Mouse (Mus musculus): ENCODE measurements around the gene 5730455P16Rik. TPM values are rescaled to one million over a fixed set of nuclear protein-coding genes. Genes with fewer than 3 reads are reported as not detected.
A peak's percentile ranks its signal among the peaks of the same experiment; 100 is the strongest.
"Not testable (repeated sequence)": the region's sequence is repeated elsewhere in the genome, so short reads cannot be mapped to it uniquely, and the experiment has no call there.

5730455P16Rik gene
- polyA plus RNA-seq, 1 experiment from 2014 or later: 27.0 TPM

DNA sequence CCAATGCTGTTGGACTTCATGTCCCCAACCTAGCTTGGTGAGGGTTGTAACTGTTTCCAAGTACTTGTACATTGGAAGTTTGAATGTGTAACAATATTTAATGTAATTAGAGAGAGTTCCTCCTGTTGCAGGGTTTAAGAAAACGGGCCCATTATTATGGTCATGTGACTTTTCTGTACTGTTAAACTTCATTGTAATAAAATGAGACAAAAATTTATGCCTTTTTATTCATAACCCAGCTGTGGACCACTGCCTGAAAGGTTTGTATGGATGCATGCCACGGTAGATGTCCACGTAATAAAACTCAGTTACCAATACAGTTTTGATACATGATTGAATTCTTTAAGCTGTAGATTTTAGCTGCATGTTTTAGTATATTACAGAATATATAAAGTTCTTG lies 18.1 kb upstream of the 5730455P16Rik start:
- WGBS: 92% methylated on average over 3 of the region's 3 CpGs
- Histone ChIP-seq H3K4me2 (replicated peaks) (no peak overlapping the region), H3K9ac (no peak overlapping the region), H3K9me3 (no peaks in the 10 kb centered on the region), H3K27ac (no peak overlapping the region), H3K27me3 (no peaks in the 10 kb centered on the region), H3K4me1 (no peaks in the 10 kb centered on the region), H3K4me3 (no peak overlapping the region), H3K36me3 (peaks cover 74% of the 10 kb centered on the region)
- no peak for ATAC-seq (ENCODE audit: low FRiP score, low read depth)

DNA sequence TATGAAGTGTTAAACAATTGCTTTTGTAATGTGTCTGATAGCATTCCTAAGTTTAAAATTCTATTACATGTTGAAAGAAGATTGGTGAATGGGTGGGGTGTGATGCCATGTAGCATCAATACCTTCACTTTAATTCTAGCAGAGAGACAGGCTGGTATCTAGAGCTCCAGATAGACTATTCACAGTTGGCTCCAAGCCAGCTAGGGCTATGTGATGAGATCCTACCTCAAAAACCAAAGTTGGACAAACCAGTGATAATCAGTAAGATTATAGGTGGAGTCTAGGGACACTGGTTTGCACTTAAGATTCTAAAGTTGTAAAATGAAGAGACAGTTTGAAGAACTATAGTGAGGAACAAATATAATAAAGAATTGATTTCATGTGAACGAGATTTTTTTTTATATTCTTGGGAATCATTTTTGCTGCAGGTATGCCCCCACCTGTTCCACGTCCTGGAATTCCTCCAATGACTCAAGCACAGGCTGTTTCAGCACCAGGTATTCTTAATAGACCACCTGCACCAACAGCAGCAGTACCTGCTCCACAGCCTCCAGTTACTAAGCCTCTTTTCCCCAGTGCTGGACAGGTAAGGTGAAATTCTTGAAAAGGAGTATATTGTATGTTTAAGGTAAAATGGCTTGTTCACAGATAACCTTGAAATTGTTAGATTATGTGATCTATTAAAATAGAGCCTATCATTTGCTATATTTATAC lies 13.7 kb upstream of the 5730455P16Rik start:
- ATAC-seq (ENCODE audit: low FRiP score, low read depth): no peak
- Histone ChIP-seq H3K27ac (no peak overlapping the region), H3K27me3 (no peaks in the 10 kb centered on the region), H3K4me3 (no peak overlapping the region), H3K9ac (no peak overlapping the region), H3K36me3 (peaks cover 73% of the 10 kb centered on the region), H3K9me3 (no peaks in the 10 kb centered on the region), H3K4me1 (0 out of 2 replicates have a peak, but pooled peaks cover 2% of the 10 kb centered on the region), H3K4me2 (replicated peaks) (no peak overlapping the region)
- WGBS: 92% methylated on average over 2 of the region's 2 CpGs

DNA sequence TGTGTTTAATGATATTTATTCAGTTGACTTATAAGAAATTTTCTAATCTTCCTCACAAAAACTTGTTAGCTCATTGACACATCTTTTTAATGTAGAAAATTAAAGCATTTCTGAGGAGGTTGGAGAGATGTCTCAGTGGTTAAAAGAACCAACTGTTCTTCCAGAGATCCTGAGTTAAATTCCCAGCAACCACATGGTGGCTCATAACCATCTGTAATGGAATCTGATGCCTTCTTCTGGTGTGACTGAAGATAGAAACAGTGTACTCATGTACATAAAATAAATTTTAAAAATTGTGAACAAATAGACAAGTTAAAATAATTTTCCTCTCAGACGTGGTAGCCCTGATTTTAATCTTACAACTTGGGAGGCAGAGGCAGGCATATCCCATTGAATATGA lies 12.1 kb upstream of the 5730455P16Rik start:
- no peak overlapping the region for H3K4me2 ChIP-seq (replicated peaks)
- no peaks in the 10 kb centered on the region for H3K9me3 ChIP-seq
- no peaks in the 10 kb centered on the region for H3K27me3 ChIP-seq
- peaks cover 62% of the 10 kb centered on the region for H3K36me3 ChIP-seq
- H3K27ac ChIP-seq: no peak overlapping the region
- 88% methylated on average over 1 of the region's 1 CpGs for WGBS
- no peak for ATAC-seq (ENCODE audit: low FRiP score, low read depth)
- H3K4me3 ChIP-seq: no peak overlapping the region
- H3K4me1 ChIP-seq: peaks cover 18% of the 10 kb centered on the region
- H3K9ac ChIP-seq: no peak overlapping the region

DNA sequence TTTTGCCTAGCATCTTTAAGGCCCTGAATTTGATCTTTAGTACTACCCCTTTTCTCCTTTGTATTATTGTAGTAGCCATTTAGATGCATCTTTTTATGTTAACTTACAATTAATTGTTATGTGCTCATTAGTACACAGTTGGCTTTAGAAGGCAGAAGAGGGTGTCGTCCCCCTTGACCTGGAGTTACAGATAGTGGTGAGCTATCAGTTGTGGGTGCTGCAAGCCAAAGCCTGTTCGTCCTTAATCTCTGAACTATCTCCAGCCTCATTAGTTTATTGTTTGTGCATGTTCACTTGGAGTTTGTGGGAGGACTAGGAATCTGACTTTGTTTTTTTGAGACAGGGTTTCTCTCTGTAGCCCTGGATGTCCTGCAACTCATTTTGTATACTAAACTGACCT lies 9.0 kb upstream of the 5730455P16Rik start:
- Histone ChIP-seq H3K27ac (no peak overlapping the region), H3K27me3 (no peaks in the 10 kb centered on the region), H3K4me1 (peaks cover 26% of the 10 kb centered on the region), H3K9ac (no peak overlapping the region), H3K4me3 (no peak overlapping the region), H3K9me3 (no peaks in the 10 kb centered on the region), H3K4me2 (replicated peaks) (peak overlapping the region; percentile 27; the same call in 1 of the 2 replicates), H3K36me3 (peaks cover 44% of the 10 kb centered on the region)
- no peak for ATAC-seq (ENCODE audit: low FRiP score, low read depth)
- WGBS: 87% methylated on average over 2 of the region's 2 CpGs

DNA sequence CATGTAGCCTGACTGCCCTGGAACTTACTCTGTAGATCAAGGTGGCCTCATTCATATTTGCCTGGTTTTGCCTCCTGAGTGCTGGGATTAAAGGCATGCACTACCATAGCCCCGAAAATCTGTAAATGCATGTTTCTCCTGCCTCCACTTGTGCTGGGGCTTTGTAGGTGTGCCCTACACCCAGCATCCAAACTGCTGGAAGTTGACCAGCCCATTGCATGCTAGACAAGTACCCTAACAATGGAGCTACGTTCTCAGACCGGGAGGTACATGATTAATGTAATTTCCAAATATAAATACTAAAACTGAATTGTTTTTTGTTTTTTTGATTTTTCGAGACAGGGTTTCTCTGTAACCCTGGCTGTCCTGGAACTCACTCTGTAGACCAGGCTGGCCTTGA lies 7.2 kb upstream of the 5730455P16Rik start:
- Histone ChIP-seq H3K36me3 (peaks cover 35% of the 10 kb centered on the region), H3K4me1 (peaks cover 26% of the 10 kb centered on the region), H3K9me3 (no peaks in the 10 kb centered on the region), H3K27me3 (no peaks in the 10 kb centered on the region), H3K27ac (no peak overlapping the region), H3K9ac (peak overlapping the region; percentile 71), H3K4me3 (peak overlapping the region; percentile 93), H3K4me2 (replicated peaks) (peak overlapping the region; percentile 92)
- no peak for ATAC-seq (ENCODE audit: low FRiP score, low read depth)
- 64% methylated on average over 4 of the region's 4 CpGs for WGBS

DNA sequence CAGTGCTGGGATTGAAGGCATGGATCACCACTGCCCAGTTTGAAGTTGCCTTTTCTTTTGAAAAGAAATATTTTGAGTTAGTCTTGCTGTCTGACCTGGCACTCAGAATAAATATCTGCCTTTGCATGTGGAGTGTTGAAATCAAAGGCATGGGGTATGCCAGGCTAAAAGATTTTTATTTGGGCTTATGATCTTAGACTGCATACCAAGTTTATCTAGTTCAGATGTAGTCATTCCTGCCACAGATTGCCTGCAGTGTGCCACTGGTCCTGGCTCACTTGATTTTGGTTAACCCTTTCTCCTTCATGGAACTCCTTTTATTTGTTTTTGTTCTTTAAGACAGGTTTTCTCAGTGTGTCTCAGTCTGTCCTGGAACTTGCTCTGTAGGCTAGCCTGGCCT lies 6.6 kb upstream of the 5730455P16Rik start:
- Histone ChIP-seq H3K27me3 (no peaks in the 10 kb centered on the region), H3K9me3 (no peaks in the 10 kb centered on the region), H3K4me2 (replicated peaks) (peak overlapping the region; percentile 92), H3K4me3 (peak overlapping the region; percentile 93), H3K27ac (no peak overlapping the region), H3K4me1 (peaks cover 26% of the 10 kb centered on the region), H3K9ac (peak overlapping the region; percentile 71), H3K36me3 (peaks cover 31% of the 10 kb centered on the region)
- ATAC-seq (ENCODE audit: low FRiP score, low read depth): no peak

DNA sequence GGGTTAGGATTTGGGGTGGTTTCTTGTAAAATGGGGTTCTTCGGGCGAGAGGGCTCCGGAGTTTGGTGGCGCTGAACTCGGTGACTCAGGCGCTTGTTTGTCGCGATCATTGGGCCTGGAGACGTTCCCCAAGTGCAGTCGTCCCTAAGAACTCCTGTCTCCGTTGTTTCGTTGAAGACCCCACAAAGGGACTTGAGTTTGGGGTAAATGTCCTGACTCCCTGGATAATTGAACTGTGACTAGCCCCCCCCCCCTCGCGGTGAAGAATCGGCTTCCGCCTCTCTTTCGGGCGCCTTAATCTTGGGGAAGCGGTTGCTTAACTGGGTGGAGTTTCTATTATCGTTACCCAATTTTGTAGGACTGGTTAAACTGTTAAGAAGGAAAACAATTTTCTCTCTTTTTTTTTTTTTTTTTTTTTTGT lies 5.8 kb upstream of the 5730455P16Rik start:
- Histone ChIP-seq H3K4me1 (peaks cover 26% of the 10 kb centered on the region), H3K9me3 (no peaks in the 10 kb centered on the region), H3K9ac (peak overlapping the region; percentile 98), H3K27ac (peak overlapping the region; percentile 91), H3K27me3 (no peaks in the 10 kb centered on the region), H3K4me2 (replicated peaks) (peak overlapping the region; percentile 31), H3K4me3 (peak overlapping the region; percentile 93), H3K36me3 (peaks cover 24% of the 10 kb centered on the region)
- 0% methylated on average over 20 of the region's 20 CpGs for WGBS
- no peak for ATAC-seq (ENCODE audit: low FRiP score, low read depth)

DNA sequence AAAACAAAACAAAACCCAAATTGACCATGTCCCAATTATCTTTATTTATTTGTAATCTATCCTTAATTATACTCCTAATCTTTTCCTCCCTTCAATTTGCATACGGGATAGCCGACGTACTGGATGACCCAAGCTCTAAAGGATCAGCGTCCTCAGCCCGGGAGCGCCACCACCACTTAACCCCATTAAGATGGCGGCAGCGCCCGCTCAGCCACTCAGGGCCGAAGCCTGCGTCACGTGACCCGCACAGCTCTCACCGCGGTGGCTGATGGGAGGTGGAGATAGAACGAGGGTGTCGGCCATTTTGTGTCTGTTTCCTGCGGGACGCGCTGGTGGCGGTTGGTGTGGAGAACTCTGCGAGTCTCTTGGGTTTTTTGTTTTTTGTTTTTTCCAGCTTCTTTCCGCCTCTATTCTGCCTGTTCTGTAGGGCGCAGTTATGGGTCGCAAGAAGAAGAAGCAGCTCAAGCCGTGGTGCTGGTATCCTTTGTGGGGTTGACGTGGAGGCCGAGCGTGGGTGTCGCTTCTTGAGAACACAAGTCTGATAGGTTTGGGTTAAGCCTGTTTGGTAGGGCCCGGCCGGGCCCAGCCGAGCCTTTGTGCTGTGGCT lies 5.3 kb upstream of the 5730455P16Rik start, which contains the start of gene Zfp207:
Zfp207 (plus strand) TSS at position 261 of the 607 bp plus-strand sequence.
- Histone ChIP-seq H3K27ac (peak within 1 kb of the TSS; percentile 91), H3K9me3 (no peaks in the 10 kb centered on the region), H3K27me3 (no peaks in the 10 kb centered on the region), H3K4me2 (replicated peaks) (peak within 1 kb of the TSS; percentile 92), H3K9ac (peak within 1 kb of the TSS; percentile 98), H3K36me3 (peaks cover 19% of the 10 kb centered on the region), H3K4me1 (peaks cover 29% of the 10 kb centered on the region), H3K4me3 (peak within 1 kb of the TSS; percentile 93)
- under 1% methylated on average over 33 of the region's 33 CpGs for WGBS
- peak; percentile 94 for ATAC-seq (ENCODE audit: low FRiP score, low read depth)

DNA sequence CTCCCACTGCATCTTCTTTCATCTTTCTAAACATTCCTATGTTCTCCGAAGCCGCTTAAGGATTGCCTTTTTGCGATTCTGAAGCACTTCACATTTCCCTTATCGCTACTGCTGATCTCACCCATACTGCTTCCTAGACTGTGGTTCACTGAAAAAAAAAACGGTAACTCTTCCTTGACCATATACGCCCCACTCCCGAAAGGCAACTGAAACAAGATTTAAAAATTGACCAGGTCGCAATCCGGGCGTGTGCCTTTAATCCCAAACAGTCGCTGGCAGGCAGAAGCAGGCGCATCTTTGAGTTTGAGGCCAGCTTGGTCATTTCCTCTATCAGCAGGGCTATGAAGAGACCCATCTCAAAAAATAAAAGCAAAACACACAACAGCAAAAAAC lies 4.8 kb upstream of the 5730455P16Rik start:
- peak overlapping the region; percentile 98 for H3K9ac ChIP-seq
- 6% methylated on average over 12 of the region's 12 CpGs for WGBS
- no peaks in the 10 kb centered on the region for H3K27me3 ChIP-seq
- H3K4me3 ChIP-seq: peak overlapping the region; percentile 93
- no peaks in the 10 kb centered on the region for H3K9me3 ChIP-seq
- H3K4me2 ChIP-seq (replicated peaks): peak overlapping the region; percentile 69
- peaks cover 14% of the 10 kb centered on the region for H3K36me3 ChIP-seq
- peak; percentile 7; the same call in 1 of the 2 replicates for ATAC-seq (ENCODE audit: low FRiP score, low read depth)
- H3K4me1 ChIP-seq: peaks cover 29% of the 10 kb centered on the region
- 0 out of 2 replicates have a peak overlapping the region, but pooled peaks have one; percentile 91 for H3K27ac ChIP-seq

DNA sequence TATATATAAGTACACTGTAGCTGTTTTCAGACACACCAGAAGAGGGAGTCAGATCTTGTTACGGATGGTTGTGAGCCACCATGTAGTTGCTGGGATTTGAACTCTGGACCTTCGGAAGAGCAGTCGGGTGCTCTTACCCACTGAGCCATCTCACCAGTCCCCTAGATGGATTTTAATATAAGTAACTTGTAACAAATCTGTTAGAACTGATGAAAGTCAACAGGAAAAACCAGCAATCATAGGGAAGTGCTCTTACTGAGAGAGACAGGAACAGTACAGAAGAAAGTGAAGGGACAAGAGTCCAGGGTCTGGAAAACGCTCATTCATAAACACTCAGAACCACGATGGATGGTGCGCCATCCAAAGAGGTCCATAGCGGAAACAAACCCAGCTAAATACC lies 1.4 kb upstream of the 5730455P16Rik start:
- H3K9me3 ChIP-seq; H3K27me3 ChIP-seq; ATAC-seq (ENCODE audit: low FRiP score, low read depth); H3K9ac ChIP-seq; H3K27ac ChIP-seq; H3K4me3 ChIP-seq; H3K4me2 ChIP-seq (replicated peaks): not testable (repeated sequence)
- peaks cover 17% of the 10 kb centered on the region for H3K4me1 ChIP-seq
- WGBS: 94% methylated on average over 7 of the region's 7 CpGs
- H3K36me3 ChIP-seq: peaks cover 14% of the 10 kb centered on the region

DNA sequence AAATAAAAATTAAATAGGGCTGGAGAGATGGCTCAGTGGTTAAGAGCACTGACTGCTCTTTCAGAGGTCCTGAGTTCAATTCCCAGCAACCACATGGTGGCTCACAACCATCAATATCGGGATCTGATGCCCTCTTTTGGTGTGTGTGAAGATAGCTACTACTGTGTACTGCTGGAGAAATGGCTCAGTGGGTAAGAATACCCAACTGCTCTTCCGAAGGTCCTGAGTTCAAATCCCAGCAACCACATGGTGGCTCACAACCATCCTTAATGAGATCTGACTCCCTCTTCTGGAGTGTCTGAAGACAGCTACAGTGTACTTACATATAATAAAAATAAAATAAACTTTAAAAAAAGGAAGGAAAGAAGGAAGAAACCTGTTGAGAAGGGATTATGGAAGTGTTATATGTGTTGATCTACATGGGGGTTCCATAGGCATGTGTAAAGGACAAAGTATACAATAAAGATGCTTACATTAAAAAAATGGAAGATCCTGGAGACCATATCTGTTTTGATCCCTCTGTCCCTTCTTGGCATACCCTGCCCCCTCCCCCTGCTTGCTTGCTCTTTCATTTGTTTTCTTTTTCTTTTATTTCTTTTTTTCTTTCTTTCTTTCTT lies 726 bp upstream of the 5730455P16Rik start:
- H3K27me3 ChIP-seq; ATAC-seq (ENCODE audit: low FRiP score, low read depth); H3K9me3 ChIP-seq; H3K27ac ChIP-seq: not testable (repeated sequence)
- H3K36me3 ChIP-seq: peaks cover 20% of the 10 kb centered on the region
- H3K4me1 ChIP-seq: peaks cover 17% of the 10 kb centered on the region
- peak overlapping the region; percentile 82 for H3K4me2 ChIP-seq (replicated peaks)
- peak overlapping the region; percentile 96; the same call in 1 of the 2 replicates for H3K9ac ChIP-seq
- peak overlapping the region; percentile 86 for H3K4me3 ChIP-seq
- 61% methylated on average over 2 of the region's 2 CpGs for WGBS

DNA sequence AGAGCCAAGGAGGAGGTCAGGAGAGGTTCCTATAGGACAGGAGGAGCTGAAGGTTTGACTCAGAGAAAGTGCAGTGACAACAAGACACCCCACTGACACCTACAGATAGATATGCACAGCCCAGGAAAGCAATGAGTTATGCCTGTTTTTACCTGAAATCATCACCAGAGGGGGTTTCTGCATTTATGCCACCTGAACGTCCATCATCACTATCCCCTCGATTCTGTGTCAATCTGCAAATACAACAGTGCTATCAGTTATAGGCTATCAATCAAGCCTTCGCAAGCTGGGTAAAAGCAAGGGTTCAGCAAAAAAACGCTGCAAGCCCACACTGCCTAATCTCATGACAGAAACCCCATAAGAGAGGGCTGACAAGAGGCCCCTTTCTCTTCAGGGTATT lies 1.2 kb downstream of the 5730455P16Rik start:
- H3K27me3 ChIP-seq: no peaks in the 10 kb centered on the region
- H3K4me2 ChIP-seq (replicated peaks): peak overlapping the region; percentile 82
- no peak overlapping the region; the same call in 1 of the 2 replicates for H3K9ac ChIP-seq
- H3K4me3 ChIP-seq: 0 out of 2 replicates have a peak overlapping the region, but pooled peaks have one; percentile 86
- H3K27ac ChIP-seq: no peak overlapping the region
- 72% methylated on average over 4 of the region's 4 CpGs for WGBS
- peaks cover 36% of the 10 kb centered on the region for H3K36me3 ChIP-seq
- no peaks in the 10 kb centered on the region for H3K9me3 ChIP-seq
- H3K4me1 ChIP-seq: peaks cover 14% of the 10 kb centered on the region
- ATAC-seq (ENCODE audit: low FRiP score, low read depth): no peak

All from limb, embryonic 13.5 days (tissue).